Mouse (Mus musculus) embryonic facial prominence, embryonic 13.5 days (tissue): ENCODE measurements around the gene H2-Oa. TPM values are rescaled to one million over a fixed set of nuclear protein-coding genes. Genes with fewer than 3 reads are reported as not detected.
A peak's percentile ranks its signal among the peaks of the same experiment; 100 is the strongest.

Experiments
- ATAC-seq: fragments of 200-750 bp; cut with Nextera tagmentation; 2 replicates; pipeline ENCODE4 v1.8.0; 2017; ENCODE audit warnings: low read depth; ENCODE audit not compliant: insufficient number of reproducible peaks, insufficient read depth, low FRiP score, low TSS enrichment
- H3K27ac ChIP-seq: fragments of 300-500 bp; sonication (generic); 2 replicates; pipeline ENCODE4 v1.5.1; 2015; ENCODE audit warnings: moderate library complexity, mild to moderate bottlenecking, inconsistent platforms
- H3K27me3 ChIP-seq: fragments of 300-500 bp; sonication (generic); 2 replicates; pipeline ENCODE4 v1.6.1; 2015; ENCODE audit warnings: mild to moderate bottlenecking, inconsistent platforms
- H3K36me3 ChIP-seq: fragments of 300-500 bp; sonication (generic); 2 replicates; pipeline ENCODE4 v1.6.1; 2015; ENCODE audit warnings: mild to moderate bottlenecking, inconsistent platforms
- H3K4me1 ChIP-seq: fragments of 300-500 bp; sonication (generic); 2 replicates; pipeline ENCODE4 v1.6.1; 2015; ENCODE audit warnings: inconsistent platforms
- H3K4me2 ChIP-seq: fragments of 300-500 bp; sonication (generic); 2 replicates; pipeline ENCODE4 v1.6.1; 2015; ENCODE audit warnings: moderate library complexity, mild to moderate bottlenecking, inconsistent platforms
- H3K4me3 ChIP-seq: fragments of 300-500 bp; sonication (generic); 2 replicates; pipeline ENCODE4 v1.5.1; 2015; ENCODE audit warnings: mild to moderate bottlenecking, inconsistent platforms
- H3K9ac ChIP-seq: fragments of 300-500 bp; sonication (generic); 2 replicates; pipeline ENCODE4 v1.6.1; 2015; ENCODE audit warnings: mild to moderate bottlenecking, inconsistent platforms
- H3K9me3 ChIP-seq: fragments of 300-500 bp; sonication (generic); 2 replicates; pipeline ENCODE4 v1.6.1; 2016; ENCODE audit warnings: inconsistent platforms
- WGBS: fragments of 180-500 bp; shearing (Covaris S2); methylation state at CpG from one replicate; pipeline ENCODE4 v1.1.7; 2015; ENCODE audit warnings: mixed read lengths; 5-methylcytosine and 5-hydroxymethylcytosine counted together
- polyA plus RNA-seq: library from polyadenylated mRNA; unstranded; fragments of >200 nt; fragmentation: Nextera tagmentation; extraction: Ambion mirVana; gene quantifications from 2 replicates; pipeline ENCODE4 v1.2.1, GENCODE M21; 2015

H2-Oa gene
- polyA plus RNA-seq, 1 experiment from 2014 or later, result 0.48 TPM

DNA sequence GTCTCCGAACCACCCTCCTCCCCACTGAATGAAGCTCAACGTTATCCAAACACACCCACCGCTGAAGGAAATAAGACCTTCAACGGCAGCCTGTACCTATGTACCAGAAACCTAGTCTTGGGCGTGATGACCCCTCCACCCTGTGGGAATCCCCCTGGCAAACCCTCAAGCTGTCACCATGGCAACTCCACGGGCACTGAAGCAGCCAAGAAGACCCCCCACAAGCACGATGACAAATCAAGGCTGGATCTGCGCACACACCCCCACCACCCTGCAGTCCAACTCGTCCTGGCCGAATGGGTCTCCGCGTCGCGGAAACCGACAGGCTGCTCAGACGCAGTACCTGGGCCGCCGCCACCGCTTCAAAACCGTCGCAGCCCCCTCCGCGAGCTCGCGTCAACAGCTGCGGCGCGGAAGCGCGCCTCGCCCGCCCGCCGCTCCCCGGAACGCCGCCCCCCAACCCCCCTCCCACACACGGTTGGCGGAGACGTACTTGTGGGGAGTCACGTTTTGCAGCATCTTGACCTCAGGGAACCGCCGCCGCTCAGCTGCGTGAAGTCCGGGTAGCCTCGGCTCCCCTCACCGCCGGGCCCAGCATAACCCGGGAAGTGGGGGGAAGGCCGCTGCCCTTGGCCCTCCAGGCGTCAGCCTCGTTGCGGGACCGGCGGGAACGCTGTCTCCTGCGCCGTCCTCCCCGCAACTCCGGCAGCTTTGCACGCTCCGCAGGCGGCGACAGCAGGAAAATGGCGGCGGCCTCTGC, 26.2 kb downstream of the H2-Oa start:
- Histone ChIP-seq H3K9ac (peak overlapping the region; percentile 98), H3K4me1 (peaks cover 23% of the 10 kb centered on the region), H3K27me3 (no peaks in the 10 kb centered on the region), H3K4me3 (peak overlapping the region; percentile 97), H3K27ac (peak overlapping the region; percentile 100), H3K4me2 (peak overlapping the region; percentile 92), H3K36me3 (peaks cover 57% of the 10 kb centered on the region), H3K9me3 (no peaks in the 10 kb centered on the region)
- ATAC-seq, result no peak
- under 1% methylated on average over 57 of the region's 67 CpGs for WGBS

DNA sequence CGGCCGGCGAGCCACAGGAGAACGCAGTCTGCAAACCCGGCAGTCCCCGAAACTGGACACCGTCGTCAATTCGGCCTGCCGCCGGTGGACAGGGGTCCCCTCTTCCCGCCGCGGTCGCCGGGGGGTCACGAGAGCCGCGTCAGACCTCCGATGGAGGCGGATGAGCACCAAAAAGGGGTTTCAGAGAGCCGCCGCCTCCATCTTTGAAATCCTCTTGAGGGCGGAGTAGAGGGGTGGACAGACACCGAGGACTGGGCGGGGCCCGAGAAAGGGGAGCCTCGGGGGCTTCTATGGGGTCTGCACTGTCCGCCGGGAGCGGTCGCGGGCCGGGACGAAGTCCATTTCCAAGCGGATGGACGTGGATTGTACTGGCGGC, 26.7 kb downstream of the H2-Oa start:
- peak overlapping the region; percentile 92 for H3K4me2 ChIP-seq
- WGBS, result 0% methylated on average over 38 of the region's 38 CpGs
- peak; percentile 15 for ATAC-seq

DNA sequence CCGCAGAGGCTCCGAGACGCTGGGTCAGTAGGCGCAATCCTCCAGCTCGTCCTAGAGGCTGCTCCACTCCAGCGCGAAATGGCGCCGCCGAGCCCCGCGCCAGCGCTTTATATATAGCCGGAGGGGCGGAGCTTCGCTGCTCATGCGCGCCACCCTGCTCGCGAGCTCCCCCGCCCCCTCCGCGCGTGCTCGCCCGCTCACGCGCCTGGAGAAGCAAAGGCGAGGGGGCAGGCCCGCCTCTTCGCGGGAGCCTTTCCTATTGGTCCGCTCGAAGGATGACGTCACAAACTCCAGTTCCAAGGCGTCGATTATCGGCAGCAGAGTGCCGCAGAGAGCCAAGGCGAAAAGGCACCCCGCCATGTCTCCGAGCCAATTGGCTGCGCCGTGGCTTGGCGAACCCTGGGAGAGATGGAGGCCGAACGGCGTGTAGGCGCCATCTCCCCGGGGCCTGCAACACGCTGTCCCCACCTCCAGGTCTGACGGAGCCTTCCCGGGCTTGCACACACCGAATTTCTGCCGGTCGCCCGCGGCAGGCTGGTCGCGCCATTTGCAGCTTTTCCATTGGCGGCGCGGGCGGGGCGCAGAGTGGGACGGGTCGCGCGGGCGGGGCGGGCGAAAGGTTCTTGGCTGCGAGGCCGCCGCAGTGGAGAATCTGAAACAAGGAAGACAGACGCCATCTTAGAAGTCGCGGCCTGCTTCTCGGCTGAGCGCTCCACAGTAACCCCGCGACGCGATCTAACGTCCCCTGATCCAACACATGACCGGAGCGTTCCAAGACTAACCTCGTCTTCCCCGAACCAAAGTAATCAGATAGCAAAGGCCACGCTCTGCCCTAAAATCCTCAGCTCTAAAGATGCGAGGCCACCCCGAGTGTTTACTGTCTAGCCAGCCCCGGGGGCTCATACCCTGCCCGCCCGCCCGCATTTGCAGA, 27.4 kb downstream of the H2-Oa start, which contains the start of gene H2-DMa:
H2-DMa (plus strand) TSS at position 293 of the 931 bp plus-strand sequence.
- Histone ChIP-seq H3K36me3 (peaks cover 45% of the 10 kb centered on the region), H3K4me2 (peak within 1 kb of the TSS; percentile 92), H3K27ac (peak within 1 kb of the TSS; percentile 100), H3K4me1 (peaks cover 30% of the 10 kb centered on the region), H3K9ac (peak within 1 kb of the TSS; percentile 98), H3K9me3 (no peaks in the 10 kb centered on the region), H3K27me3 (no peaks in the 10 kb centered on the region), H3K4me3 (peak within 1 kb of the TSS; percentile 97)
- under 1% methylated on average over 96 of the region's 96 CpGs for WGBS
- ATAC-seq, result peak; percentile 65

More for the DNA sequence above, 26.7 kb downstream of the H2-Oa start:
- Histone ChIP-seq H3K4me1 (peaks cover 28% of the 10 kb centered on the region), H3K9me3 (no peaks in the 10 kb centered on the region), H3K36me3 (peaks cover 51% of the 10 kb centered on the region), H3K27ac (peak overlapping the region; percentile 100), H3K4me3 (peak overlapping the region; percentile 97), H3K9ac (peak overlapping the region; percentile 98), H3K27me3 (no peaks in the 10 kb centered on the region)

GRCm38 (mm10) chr17:34120180-34120723, 28.1 kb downstream of the H2-Oa start:
- Histone ChIP-seq H3K27ac (peak overlapping the region; percentile 100), H3K27me3 (no peaks in the 10 kb centered on the region), H3K4me2 (peak overlapping the region; percentile 92), H3K36me3 (peaks cover 37% of the 10 kb centered on the region), H3K9ac (peak overlapping the region; percentile 98), H3K4me1 (peaks cover 30% of the 10 kb centered on the region), H3K4me3 (peak overlapping the region; percentile 97), H3K9me3 (no peaks in the 10 kb centered on the region)
- under 1% methylated on average over 38 of the region's 42 CpGs for WGBS
- ATAC-seq, result peak; percentile 7; the same call in 1 of the 2 replicates

DNA sequence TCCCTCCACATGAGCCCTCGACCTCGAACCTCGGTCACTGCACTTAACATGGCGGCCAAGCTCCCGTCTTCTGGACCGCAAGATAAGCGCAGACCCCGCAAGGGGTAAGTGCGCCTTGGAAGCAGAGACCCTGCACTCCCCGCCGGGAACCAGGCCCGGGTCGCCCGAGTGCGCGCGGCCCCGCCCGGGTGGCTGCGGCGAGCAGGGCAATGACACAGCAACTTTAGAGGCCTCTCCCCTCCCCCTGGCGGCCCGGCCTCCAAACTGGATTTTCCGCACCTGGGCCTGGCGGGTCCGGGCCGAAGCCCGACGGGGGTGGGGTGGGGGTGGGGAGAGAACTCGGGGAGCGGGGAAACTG, 28.7 kb downstream of the H2-Oa start:
- Histone ChIP-seq H3K9me3 (no peaks in the 10 kb centered on the region), H3K4me3 (peak overlapping the region; percentile 97), H3K36me3 (peaks cover 36% of the 10 kb centered on the region), H3K4me1 (peaks cover 29% of the 10 kb centered on the region), H3K27ac (peak overlapping the region; percentile 100), H3K27me3 (no peaks in the 10 kb centered on the region), H3K4me2 (peak overlapping the region; percentile 92), H3K9ac (peak overlapping the region; percentile 98)
- under 1% methylated on average over 31 of the region's 31 CpGs for WGBS
- ATAC-seq, result peak; percentile 13

DNA sequence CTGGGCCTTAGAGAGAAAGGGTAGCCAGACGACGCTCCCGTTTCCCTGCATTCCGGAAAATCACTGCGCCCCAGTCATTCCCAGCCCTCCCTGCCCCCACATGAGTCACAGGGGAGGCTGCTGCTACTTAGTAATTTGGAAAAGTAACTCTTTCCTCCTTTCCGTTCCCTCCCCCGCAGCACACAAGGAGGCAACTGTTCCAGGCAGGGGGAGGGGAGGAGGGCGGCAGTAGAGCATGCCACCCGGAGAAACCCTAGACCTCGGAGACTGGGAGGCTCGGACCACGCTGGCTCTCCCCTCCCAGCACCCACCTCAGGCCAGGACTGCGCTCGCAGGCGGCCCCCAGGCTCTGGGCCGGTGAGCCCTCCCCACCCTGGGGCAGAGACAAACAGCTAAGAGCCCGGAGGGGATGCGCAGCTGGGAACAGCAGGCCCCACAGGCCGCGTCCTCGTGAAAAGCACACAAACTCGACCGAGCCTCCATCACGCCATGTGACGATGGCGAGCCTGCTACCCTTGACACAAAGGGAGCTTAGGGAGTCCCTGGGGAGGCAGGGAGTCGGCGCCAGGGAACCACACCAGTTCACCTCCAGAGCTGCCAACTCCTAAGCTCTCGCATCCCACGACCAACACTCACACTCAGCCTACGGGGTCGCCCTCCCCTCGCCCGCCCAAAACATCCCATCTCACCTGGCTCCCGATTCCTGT, 29.2 kb downstream of the H2-Oa start:
- Histone ChIP-seq H3K27me3 (no peaks in the 10 kb centered on the region), H3K4me3 (peak overlapping the region; percentile 97), H3K4me2 (peak overlapping the region; percentile 92), H3K36me3 (peaks cover 34% of the 10 kb centered on the region), H3K4me1 (peaks cover 27% of the 10 kb centered on the region), H3K9me3 (no peaks in the 10 kb centered on the region), H3K27ac (peak overlapping the region; percentile 100), H3K9ac (peak overlapping the region; percentile 98)
- WGBS, result under 1% methylated on average over 34 of the region's 35 CpGs
- peak; percentile 52 for ATAC-seq

DNA sequence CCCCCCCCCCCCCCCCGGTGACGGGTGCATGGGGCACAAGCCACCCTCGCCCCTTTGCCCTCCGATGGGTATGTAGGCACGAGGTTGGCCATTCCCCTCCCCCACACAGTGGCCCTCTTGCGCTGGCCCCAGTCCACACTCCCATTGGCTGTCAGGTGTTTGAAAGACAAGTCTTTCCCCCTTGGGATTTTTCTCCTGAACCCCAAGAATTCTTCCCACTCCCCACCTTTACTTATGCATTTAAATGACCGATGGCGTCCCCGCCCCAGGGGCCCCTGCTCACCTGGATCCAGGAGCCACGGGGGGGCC, 29.7 kb downstream of the H2-Oa start:
- peaks cover 26% of the 10 kb centered on the region for H3K4me1 ChIP-seq
- H3K9me3 ChIP-seq, result no peaks in the 10 kb centered on the region
- peak overlapping the region; percentile 97 for H3K4me3 ChIP-seq
- WGBS, result 0% methylated on average over 10 of the region's 10 CpGs
- peaks cover 31% of the 10 kb centered on the region for H3K36me3 ChIP-seq
- no peaks in the 10 kb centered on the region for H3K27me3 ChIP-seq
- H3K4me2 ChIP-seq, result peak overlapping the region; percentile 92
- H3K9ac ChIP-seq, result peak overlapping the region; percentile 98
- peak overlapping the region; percentile 100 for H3K27ac ChIP-seq
- no peak for ATAC-seq

GRCm38 (mm10) chr17:34122188-34122984, 30.2 kb downstream of the H2-Oa start, which contains the start of gene Brd2:
Gene Brd2, minus strand, starts transcription at chr17:34122634.
- peak within 1 kb of the TSS; percentile 98 for H3K9ac ChIP-seq
- under 1% methylated on average over 69 of the region's 75 CpGs for WGBS

GRCm38 (mm10) chr17:34123111-34123510, 31.0 kb downstream of the H2-Oa start:
- Histone ChIP-seq H3K4me3 (peak overlapping the region; percentile 97), H3K36me3 (peaks cover 19% of the 10 kb centered on the region), H3K27ac (peak overlapping the region; percentile 100), H3K4me2 (peak overlapping the region; percentile 92), H3K9ac (peak overlapping the region; percentile 98), H3K4me1 (peaks cover 35% of the 10 kb centered on the region), H3K9me3 (no peaks in the 10 kb centered on the region), H3K27me3 (no peaks in the 10 kb centered on the region)
- WGBS, result under 1% methylated on average over 7 of the region's 7 CpGs
- no peak for ATAC-seq

More at GRCm38 (mm10) chr17:34122188-34122984, 30.2 kb downstream of the H2-Oa start, which contains the start of gene Brd2:
- Histone ChIP-seq H3K4me1 (peaks cover 28% of the 10 kb centered on the region), H3K9me3 (no peaks in the 10 kb centered on the region), H3K27me3 (no peaks in the 10 kb centered on the region), H3K4me3 (peak within 1 kb of the TSS; percentile 97), H3K36me3 (peaks cover 26% of the 10 kb centered on the region), H3K27ac (peak within 1 kb of the TSS; percentile 100), H3K4me2 (peak within 1 kb of the TSS; percentile 92)
- ATAC-seq, result peak; percentile 63

DNA sequence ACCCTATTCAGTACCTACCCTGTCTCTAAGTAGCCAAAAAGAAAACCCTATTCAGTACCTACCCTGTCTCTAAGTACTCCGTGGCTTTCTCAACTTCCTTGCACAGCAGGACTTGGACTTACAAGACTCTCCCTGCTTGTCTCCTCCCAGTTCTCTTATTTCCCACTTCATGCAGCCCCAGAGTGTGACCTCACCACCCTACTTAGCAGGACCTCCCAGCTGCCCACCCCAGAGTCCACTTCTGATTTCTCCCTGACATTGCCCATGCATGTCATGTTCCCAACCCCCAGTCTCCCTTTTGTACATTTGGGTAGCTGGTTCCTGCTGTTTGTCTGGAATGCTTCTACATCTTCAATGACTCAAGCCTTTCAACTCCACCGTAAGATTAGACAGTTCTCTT, 31.4 kb downstream of the H2-Oa start:
- H3K4me2 ChIP-seq, result peak overlapping the region; percentile 92
- H3K4me3 ChIP-seq, result peak overlapping the region; percentile 97
- WGBS, result 3% methylated on average over 2 of the region's 2 CpGs
- ATAC-seq, result no peak
- H3K9ac ChIP-seq, result peak overlapping the region; percentile 98
- H3K27me3 ChIP-seq, result no peaks in the 10 kb centered on the region
- peak overlapping the region; percentile 100 for H3K27ac ChIP-seq
- H3K9me3 ChIP-seq, result no peaks in the 10 kb centered on the region
- peaks cover 39% of the 10 kb centered on the region for H3K4me1 ChIP-seq
- H3K36me3 ChIP-seq, result peaks cover 14% of the 10 kb centered on the region
